Mouse (Mus musculus) embryo, embryonic 10 days (tissue): ENCODE results near the gene Gm26566.
A peak's percentile ranks its signal among the peaks of the same experiment; 100 is the strongest.

ENCODE experiments used
- DNase-seq: peaks from one replicate; pipeline ENCODE4 v3.0.0-alpha.2; 2015; ENCODE audit warnings: low spot score

Gene Gm26566

GRCm38 (mm10) chr4:88721791-88722721 is at the start of gene Gm26566, which contains the start of gene Klhl9:
TSS of gene Gm26566 (plus strand) at chr4:88721805.
TSS of gene Klhl9 (minus strand) at chr4:88722465.
- peak; percentile 98 for DNase-seq

GRCm38 (mm10) chr4:88676824-88677223 is 44.8 kb upstream of the Gm26566 start, which contains the start of gene Ifna16:
TSS of gene Ifna16 (minus strand) at chr4:88676924.
- DNase-seq: no peak

- peak; percentile 12 for DNase-seq
Observed at GRCm38 (mm10) chr4:88680362-88680761, 41.2 kb upstream of the Gm26566 start.

DNA sequence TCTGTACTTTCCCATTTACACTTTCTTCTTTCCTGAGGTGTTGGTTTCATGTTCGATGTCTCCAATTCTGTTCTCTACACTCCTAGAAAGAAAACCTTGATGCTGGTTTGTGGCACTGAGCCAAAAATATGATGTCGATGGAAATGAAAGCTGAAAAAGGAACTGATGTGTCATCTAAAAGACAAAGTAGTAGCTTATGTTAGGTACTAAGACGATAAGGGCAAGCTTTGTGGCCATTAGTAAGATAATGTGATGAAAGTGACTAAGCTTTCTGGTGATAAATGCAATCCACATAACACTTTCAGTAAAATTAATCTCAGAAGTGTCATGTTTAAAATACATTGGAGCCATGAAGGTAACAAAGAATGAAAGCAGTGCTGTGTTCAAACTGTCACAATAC is 40.3 kb upstream of the Gm26566 start:
- DNase-seq: no peak

GRCm38 (mm10) chr4:88683812-88684211 is 37.8 kb upstream of the Gm26566 start, which contains the start of gene Ifna2:
TSS of gene Ifna2 (minus strand) at chr4:88683912.
- DNase-seq: no peak

DNA sequence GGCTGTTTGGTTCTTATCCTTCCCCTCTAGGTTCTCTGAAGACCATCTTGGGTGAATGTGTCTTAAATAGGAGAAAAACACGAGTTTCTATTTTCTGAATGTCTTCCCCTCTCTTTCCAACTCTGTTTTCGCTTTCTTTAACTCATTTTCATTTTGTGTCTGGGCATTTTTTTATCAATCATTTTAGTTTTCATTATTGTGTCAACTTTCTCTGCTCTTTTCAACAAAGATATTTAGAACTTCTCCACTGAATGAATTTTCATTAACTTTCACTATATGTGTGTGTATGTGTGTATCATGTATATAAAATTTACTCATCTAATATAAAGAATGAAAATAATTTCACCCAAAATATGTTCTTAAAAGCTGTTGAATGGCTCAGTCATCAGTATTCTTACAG is 30.3 kb upstream of the Gm26566 start, which contains the start of gene Ifnab:
TSS of gene Ifnab (minus strand) at position 101 of the 400 bp plus-strand sequence.
- no peak for DNase-seq

DNA sequence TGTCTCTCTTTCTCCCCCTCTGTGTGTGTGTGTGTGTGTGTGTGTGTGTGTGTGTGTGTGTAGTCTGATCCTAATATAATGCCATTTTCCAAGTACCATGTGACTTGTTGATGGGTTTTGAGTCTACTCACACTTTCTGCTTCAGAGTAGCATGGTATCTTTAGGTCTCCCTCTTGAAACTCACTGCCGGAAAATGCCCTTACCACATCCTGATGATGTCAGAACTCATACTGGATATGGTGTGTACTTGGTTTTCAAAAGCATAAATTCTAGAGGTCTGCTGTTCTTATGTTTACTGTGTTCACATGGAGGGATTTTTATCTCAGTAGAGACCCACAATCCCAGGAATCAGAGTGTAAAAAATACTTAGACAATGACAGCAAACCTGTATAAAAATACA is 29.1 kb upstream of the Gm26566 start:
- no peak for DNase-seq

DNA sequence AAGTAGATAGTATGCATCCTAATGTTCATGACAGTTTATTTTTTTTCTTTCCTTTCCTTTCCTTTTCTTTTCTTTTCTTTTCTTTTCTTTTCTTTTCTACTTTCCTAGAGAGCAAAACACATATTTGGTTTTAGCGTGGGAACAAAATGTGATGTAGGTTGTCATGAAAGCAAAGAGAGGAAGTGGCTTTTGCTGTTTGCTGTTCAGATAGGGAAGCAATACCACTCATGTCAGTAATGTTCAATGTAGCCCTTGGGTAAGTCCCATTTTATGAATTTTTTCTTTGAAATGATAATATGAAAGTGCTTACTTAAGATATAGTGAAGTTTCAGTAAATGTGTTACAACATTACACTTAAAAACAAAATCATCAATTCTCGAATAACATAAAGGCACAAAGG is 28.2 kb upstream of the Gm26566 start:
- DNase-seq: no peak

- DNase-seq: peak; percentile 90
Observed at GRCm38 (mm10) chr4:88696237-88696884, 25.2 kb upstream of the Gm26566 start.

GRCm38 (mm10) chr4:88697108-88697507 is 24.5 kb upstream of the Gm26566 start:
- no peak for DNase-seq

DNA sequence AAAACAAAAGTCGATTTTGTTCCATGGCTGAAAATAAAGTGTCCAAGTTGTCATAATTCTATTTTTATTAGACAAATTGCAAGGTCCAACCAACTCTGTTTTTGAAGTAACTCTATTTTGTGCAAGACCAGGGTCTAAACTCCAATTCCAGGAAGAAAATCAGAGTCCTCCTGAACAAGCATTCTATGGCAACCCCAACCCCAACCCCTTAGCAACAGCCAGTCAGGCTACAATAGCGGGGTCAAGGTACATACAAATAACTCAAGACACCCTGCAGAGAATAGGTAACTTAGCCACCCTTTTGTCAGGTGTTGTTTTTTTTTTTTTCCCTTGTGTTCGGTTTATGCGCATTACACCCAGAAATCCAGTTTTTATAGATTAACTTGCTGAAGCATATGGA is 23.9 kb upstream of the Gm26566 start:
- DNase-seq: no peak

DNA sequence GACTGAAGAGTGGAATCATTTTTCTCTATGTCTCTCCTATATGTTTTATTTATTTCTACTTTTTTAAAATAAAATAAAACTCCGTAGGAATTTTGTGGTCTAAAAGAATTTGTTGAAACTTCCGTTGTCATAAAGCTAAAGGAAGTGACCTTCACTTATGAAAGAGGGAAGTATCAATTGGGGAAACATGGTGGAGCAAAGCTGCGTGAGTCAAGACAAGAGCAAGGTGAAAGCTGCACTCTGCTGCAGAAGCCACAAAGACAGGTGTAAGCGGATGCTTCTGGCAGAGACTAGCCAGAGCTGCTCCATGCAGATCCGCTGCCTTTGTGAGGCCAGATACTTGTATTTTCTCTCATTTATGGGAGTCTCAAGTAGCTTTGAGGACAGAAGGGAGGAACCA is 22.8 kb upstream of the Gm26566 start:
- no peak for DNase-seq

- DNase-seq: no peak
Observed at GRCm38 (mm10) chr4:88699301-88699700, 22.3 kb upstream of the Gm26566 start.

- DNase-seq: no peak
Observed at GRCm38 (mm10) chr4:88705924-88706323, 15.7 kb upstream of the Gm26566 start.

- DNase-seq: no peak
Observed at GRCm38 (mm10) chr4:88707128-88707826, 14.3 kb upstream of the Gm26566 start.

- no peak for DNase-seq
Observed at GRCm38 (mm10) chr4:88714281-88714680, 7.3 kb upstream of the Gm26566 start.

DNA sequence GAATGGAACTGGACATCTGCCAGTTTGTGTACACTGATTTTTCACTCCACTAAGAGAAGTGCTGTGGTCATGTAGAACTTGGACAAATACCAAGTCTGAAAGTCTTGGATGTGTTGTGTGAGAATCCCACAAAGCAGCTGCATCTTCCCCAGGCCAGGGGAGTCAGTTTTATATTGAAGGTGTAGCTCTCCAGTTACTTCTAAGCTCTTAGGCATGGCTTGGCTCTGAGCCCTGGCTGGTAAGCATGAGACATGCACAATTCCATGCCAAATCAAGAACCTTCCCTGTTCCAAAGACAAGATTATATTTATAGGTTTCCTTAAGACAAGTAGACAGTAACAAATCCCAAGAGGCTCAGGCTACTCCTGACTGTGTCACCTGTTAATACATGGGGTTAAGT is 6.5 kb upstream of the Gm26566 start:
- DNase-seq: no peak

GRCm38 (mm10) chr4:88718715-88719114 is 2.9 kb upstream of the Gm26566 start:
- DNase-seq: no peak

GRCm38 (mm10) chr4:88723497-88724090 is 2.0 kb downstream of the Gm26566 start:
- no peak for DNase-seq

GRCm38 (mm10) chr4:88726727-88727126 is 5.1 kb downstream of the Gm26566 start:
- DNase-seq: no peak

DNA sequence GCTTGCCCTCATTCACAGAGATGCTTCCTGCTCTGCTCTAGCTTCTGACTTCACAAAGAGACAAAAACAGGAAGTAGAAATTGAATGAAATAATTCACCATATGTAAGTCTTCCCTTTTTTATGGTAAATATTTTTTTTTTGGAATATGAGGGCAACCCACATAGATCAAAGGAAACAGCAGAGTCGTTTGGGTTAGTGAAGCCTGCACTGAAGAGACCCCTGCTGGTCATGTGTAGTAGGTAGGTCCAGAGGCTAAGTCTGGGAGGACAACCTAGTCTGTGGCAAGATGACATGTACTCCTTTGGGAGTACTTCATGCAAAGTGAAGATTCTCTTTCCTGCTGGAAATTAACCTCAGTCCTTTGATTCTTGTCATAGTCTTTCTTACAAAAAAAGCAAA is 5.7 kb downstream of the Gm26566 start:
- peak; percentile 62 for DNase-seq

- DNase-seq: peak; percentile 77
Observed at GRCm38 (mm10) chr4:88738480-88738879, 16.9 kb downstream of the Gm26566 start.
